Mouse (Mus musculus) CH12.LX (cell line): ENCODE measurements around the gene Phactr3. TPM values are rescaled to one million over a fixed set of nuclear protein-coding genes. Genes with fewer than 3 reads are reported as not detected.

Source experiments
- DNase-seq: peaks from one replicate; pipeline ENCODE4 v3.0.0-alpha.2; 2013; ENCODE audit errors: extremely low read depth
- H3K27ac ChIP-seq: 2 replicates; pipeline ENCODE4 v1.5.1; 2012; ENCODE audit warnings: low read depth, mild to moderate bottlenecking, control low read depth, moderate library complexity; ENCODE audit not compliant: insufficient read depth
- H3K27me3 ChIP-seq: replicated peaks from 2 replicates; pipeline ENCODE3; 2012; ENCODE audit warnings: inconsistent platforms
- H3K36me3 ChIP-seq, 2 experiments: replicated peaks in 1 of 2; 2 replicates each; pipeline versions ENCODE3 to v1.6.1; 2012; ENCODE audit warnings: inconsistent platforms in 1 of 2, low read length in 1 of 2, mild to moderate bottlenecking in 1 of 2, mixed read lengths in 1 of 2, moderate library complexity in 1 of 2; ENCODE audit not compliant: control insufficient read depth in 1 of 2, insufficient read depth in 1 of 2
- H3K4me1 ChIP-seq, 2 experiments: 2 replicates each; pipeline ENCODE4 v1.6.1; 2012; ENCODE audit warnings: inconsistent platforms in 1 of 2, moderate library complexity in 1 of 2; ENCODE audit not compliant: insufficient read depth in 2 of 2, control insufficient read depth in 1 of 2
- H3K4me2 ChIP-seq: 2 replicates; pipeline ENCODE4 v1.6.1; 2012; ENCODE audit warnings: low read depth, mild to moderate bottlenecking, control low read depth; ENCODE audit not compliant: poor library complexity, insufficient read depth, severe bottlenecking
- H3K4me3 ChIP-seq, 3 experiments: fragments of 150-350 bp in 1 of 3; sonication (generic) in 1 of 3; replicated peaks in 1 of 3; 2 replicates each; pipeline versions ENCODE3 to v1.5.1; 2011 to 2012; ENCODE audit warnings: low read depth in 2 of 3, low read length in 2 of 3, mild to moderate bottlenecking in 2 of 3, moderate library complexity in 2 of 3, control low read depth in 1 of 3, improper control_type of control experiment in 1 of 3, inconsistent platforms in 1 of 3, mixed read lengths in 1 of 3; ENCODE audit not compliant: poor library complexity in 1 of 3
- H3K79me2 ChIP-seq: replicated peaks from 2 replicates; pipeline ENCODE4 v1.6.1; 2012; ENCODE audit warnings: mild to moderate bottlenecking, moderate library complexity; ENCODE audit not compliant: control insufficient read depth, poor library complexity, insufficient read depth, severe bottlenecking; ENCODE audit errors: extremely low read depth
- H3K9ac ChIP-seq: 2 replicates; pipeline ENCODE4 v1.6.1; 2012; ENCODE audit warnings: low read depth, mild to moderate bottlenecking, control low read depth, moderate library complexity; ENCODE audit not compliant: insufficient read depth
- H3K9me3 ChIP-seq: replicated peaks from 2 replicates; pipeline ENCODE3; 2012; ENCODE audit warnings: low read length, inconsistent platforms, mixed read lengths
- BHLHE40 ChIP-seq: IDR thresholded peaks from 2 replicates; pipeline ENCODE4 v1.6.1; 2011; ENCODE audit warnings: mild to moderate bottlenecking, low read depth, low read length, improper control_type of control experiment
- CHD2 ChIP-seq: IDR thresholded peaks from 2 replicates; pipeline ENCODE4 v1.6.1; 2011; ENCODE audit warnings: low read length, improper control_type of control experiment
- E2F4 ChIP-seq: IDR thresholded peaks from 2 replicates; pipeline ENCODE4 v1.6.1; 2011; ENCODE audit warnings: low read depth, low read length, improper control_type of control experiment; ENCODE audit not compliant: insufficient replicate concordance
- ELF1 ChIP-seq: IDR thresholded peaks from 2 replicates; pipeline ENCODE4 v1.6.1; 2014; ENCODE audit warnings: low read depth, mild to moderate bottlenecking, inconsistent platforms, low read length, improper control_type of control experiment
- EP300 ChIP-seq: IDR thresholded peaks from 2 replicates; pipeline ENCODE4 v1.6.1; 2011; ENCODE audit warnings: low read length, improper control_type of control experiment
- HCFC1 ChIP-seq: IDR thresholded peaks from 2 replicates; pipeline ENCODE4 v1.6.1; 2012; ENCODE audit warnings: low read depth, mild to moderate bottlenecking, inconsistent platforms, low read length, improper control_type of control experiment
- IRF4 ChIP-seq: IDR thresholded peaks from 2 replicates; pipeline ENCODE4 v1.6.1; 2014; ENCODE audit warnings: low read depth, mild to moderate bottlenecking, inconsistent platforms, low read length, improper control_type of control experiment
- JUND ChIP-seq: conservative IDR thresholded peaks from 2 replicates; pipeline ENCODE4 v1.6.1; 2011; ENCODE audit warnings: low read depth, low read length, improper control_type of control experiment
- KAT2A ChIP-seq: IDR thresholded peaks from 2 replicates; pipeline ENCODE4 v1.6.1; 2012; ENCODE audit warnings: low read length, improper control_type of control experiment, inconsistent platforms; ENCODE audit not compliant: insufficient replicate concordance
- MAFK ChIP-seq: IDR thresholded peaks from 2 replicates; pipeline ENCODE4 v1.6.1; 2011; ENCODE audit warnings: low read length, improper control_type of control experiment; ENCODE audit not compliant: insufficient replicate concordance
- MEF2A ChIP-seq: IDR thresholded peaks from 2 replicates; pipeline ENCODE4 v1.6.1; 2014; ENCODE audit warnings: low read depth, mild to moderate bottlenecking, inconsistent platforms, low read length, improper control_type of control experiment, borderline replicate concordance
- PAX5 ChIP-seq: IDR thresholded peaks from 2 replicates; pipeline ENCODE4 v1.6.1; 2012; ENCODE audit warnings: low read length, inconsistent platforms, mixed read lengths
- POLR2A ChIP-seq: IDR thresholded peaks from 2 replicates; pipeline ENCODE4 v1.6.1; 2011; ENCODE audit warnings: low read depth, mild to moderate bottlenecking, improper control_type of control experiment, low read length
- RAD21 ChIP-seq: IDR thresholded peaks from 2 replicates; pipeline ENCODE4 v1.6.1; 2011; ENCODE audit warnings: low read depth, mild to moderate bottlenecking, low read length, improper control_type of control experiment, moderate library complexity
- RCOR1 ChIP-seq: conservative IDR thresholded peaks from 2 replicates; pipeline ENCODE4 v1.6.1; 2012; ENCODE audit warnings: low read depth, mild to moderate bottlenecking, inconsistent platforms, low read length, improper control_type of control experiment
- SIN3A ChIP-seq: IDR thresholded peaks from 2 replicates; pipeline ENCODE4 v1.6.1; 2012; ENCODE audit warnings: low read length, improper control_type of control experiment, inconsistent platforms
- TCF12 ChIP-seq: IDR thresholded peaks from 2 replicates; pipeline ENCODE4 v1.6.1; 2014; ENCODE audit warnings: low read depth, mild to moderate bottlenecking, inconsistent platforms, low read length, improper control_type of control experiment
- USF1 ChIP-seq: IDR thresholded peaks from 2 replicates; pipeline ENCODE4 v1.6.1; 2014; ENCODE audit warnings: low read depth, mild to moderate bottlenecking, inconsistent platforms, low read length, improper control_type of control experiment
- ZC3H11A ChIP-seq: IDR thresholded peaks from 2 replicates; pipeline ENCODE4 v1.6.1; 2012; ENCODE audit warnings: low read depth, mild to moderate bottlenecking, inconsistent platforms, low read length, improper control_type of control experiment
- ZKSCAN1 ChIP-seq: IDR thresholded peaks from 2 replicates; pipeline ENCODE4 v1.6.1; 2012; ENCODE audit warnings: low read depth, inconsistent platforms, low read length, improper control_type of control experiment, borderline replicate concordance
- ZMIZ1 ChIP-seq: IDR thresholded peaks from 2 replicates; pipeline ENCODE4 v1.6.1; 2012; ENCODE audit warnings: low read depth, mild to moderate bottlenecking, inconsistent platforms, low read length, improper control_type of control experiment
- ZNF384 ChIP-seq: IDR thresholded peaks from 2 replicates; pipeline ENCODE4 v1.6.1; 2012; ENCODE audit warnings: low read depth, low read length, improper control_type of control experiment, inconsistent platforms
- dilution Hi-C: fragments of 300-500 bp; cut with MboI; formaldehyde crosslinking; loops from 2 replicates; pipeline ENCODE4 v1.14.3; 2020; ENCODE audit warnings: low sequenced_read_pairs; ENCODE audit not compliant: extremely low pct_unique_long_range_greater_than_20kb, extremely low pct_ligation_motif_present
- in situ Hi-C: fragments of 300-500 bp; cut with MboI; formaldehyde crosslinking; loops from 3 replicates; pipeline ENCODE4 v1.14.3; 2019; ENCODE audit warnings: low sequenced_read_pairs, low pct_ligation_motif_present, low pct_unique_long_range_greater_than_20kb, mixed read lengths
- polyA plus RNA-seq: library from polyadenylated mRNA; unstranded; fragments of >175 nt; gene quantifications from 2 replicates; pipeline ENCODE4 v1.2.1, GENCODE M21; 2012; ENCODE audit warnings: low read depth; ENCODE audit not compliant: insufficient read length
- total RNA-seq, 2 experiments: library from RNA; depleted of rRNA; stranded (reverse); fragments of 300-350 nt in 1 of 2; fragments of >200 nt in 1 of 2; gene quantifications; 2 replicates each; pipeline ENCODE4 v1.2.3; 2012 to 2014

The Phactr3 gene
- total and polyA plus RNA-seq, 3 experiments: 0.21 to 0.75 TPM; not detected in 1

DNA sequence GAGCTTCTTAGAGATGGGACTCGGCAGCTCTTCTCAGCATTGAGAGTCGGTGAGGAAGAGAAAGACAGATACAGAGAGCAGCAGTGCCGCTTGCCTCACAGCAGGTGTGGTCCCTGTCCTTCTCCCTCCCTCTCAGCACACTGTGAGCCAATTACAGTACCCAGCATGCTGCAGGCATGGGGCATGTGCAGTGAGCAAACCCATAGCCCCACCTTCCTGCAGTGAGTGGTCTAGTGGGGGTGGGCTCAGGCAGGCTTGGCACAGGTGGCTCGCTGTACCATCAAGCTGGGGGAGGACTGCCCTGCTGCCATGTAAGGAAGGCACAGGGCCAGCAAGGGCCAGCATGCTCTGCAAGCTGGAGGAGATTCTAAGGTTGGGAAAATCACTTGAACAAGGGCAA, 35.8 kb downstream of the Phactr3 start:
- H3K4me1 ChIP-seq: no peaks in the 10 kb centered on the region

DNA sequence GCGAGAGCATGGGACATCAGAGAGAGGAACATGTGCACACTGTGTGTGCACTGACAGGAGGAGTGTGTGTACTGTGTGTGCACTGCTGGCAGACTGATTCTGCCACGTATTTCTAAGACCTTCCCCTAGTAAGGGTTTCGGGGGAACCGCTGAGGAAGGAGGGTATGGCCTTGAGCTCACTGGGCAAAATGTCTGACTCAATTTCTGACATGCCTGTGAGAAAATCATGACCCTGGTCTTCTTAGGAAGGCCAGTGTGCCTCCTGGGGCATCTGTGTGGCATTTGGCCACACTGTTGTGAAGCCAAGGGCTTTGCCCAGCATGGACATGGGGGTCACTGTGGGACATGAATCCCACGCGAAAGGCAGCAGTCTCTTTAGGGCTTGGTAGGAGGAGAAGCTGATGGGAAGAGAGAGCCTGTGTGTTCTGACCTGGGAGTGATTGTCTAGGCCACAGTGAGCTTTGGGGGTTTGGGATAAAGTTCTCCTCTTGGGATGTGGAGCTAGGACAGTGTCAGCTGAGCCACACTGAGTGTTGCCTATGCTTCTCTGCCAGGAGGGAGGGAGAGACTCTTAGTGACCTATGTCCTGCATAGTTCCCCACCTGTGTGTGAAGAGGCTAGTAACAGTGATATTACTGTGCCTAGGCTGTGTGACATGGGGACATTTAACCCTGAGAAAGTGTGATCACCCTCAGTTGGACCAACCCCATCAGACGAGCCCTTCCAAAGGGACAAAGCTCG, 36.6 kb downstream of the Phactr3 start:
- Histone ChIP-seq H3K9me3 (no peaks in the 10 kb centered on the region), H3K4me3 (no peak overlapping the region), H3K27me3 (peaks cover 89% of the 10 kb centered on the region), H3K36me3 (no peaks in the 10 kb centered on the region), H3K9ac (no peak overlapping the region), H3K4me1 (no peaks in the 10 kb centered on the region), H3K27ac (no peak overlapping the region), H3K4me2 (no peak overlapping the region), H3K79me2 (no peaks in the 10 kb centered on the region)
- TF ChIP-seq ZMIZ1 (no peak), IRF4 (no peak), KAT2A (no peak), USF1 (no peak), SIN3A (no peak), BHLHE40 (no peak), ZKSCAN1 (no peak), EP300 (no peak), HCFC1 (no peak), MAFK (no peak)
- no peak for DNase-seq
- dilution Hi-C loops: no loop called here
- in situ Hi-C loops: no loop called here

More for the DNA sequence above, 35.8 kb downstream of the Phactr3 start:
- Histone ChIP-seq H3K4me2 (no peak overlapping the region), H3K79me2 (no peaks in the 10 kb centered on the region), H3K27ac (no peak overlapping the region), H3K4me3 (no peak overlapping the region), H3K36me3 (no peaks in the 10 kb centered on the region), H3K9ac (no peak overlapping the region), H3K27me3 (peaks cover 89% of the 10 kb centered on the region), H3K9me3 (no peaks in the 10 kb centered on the region)
- TF ChIP-seq PAX5 (no peak), RAD21 (no peak), RCOR1 (no peak)
- dilution Hi-C loops: no loop called here
- in situ Hi-C loops: no loop called here
- DNase-seq: no peak

DNA sequence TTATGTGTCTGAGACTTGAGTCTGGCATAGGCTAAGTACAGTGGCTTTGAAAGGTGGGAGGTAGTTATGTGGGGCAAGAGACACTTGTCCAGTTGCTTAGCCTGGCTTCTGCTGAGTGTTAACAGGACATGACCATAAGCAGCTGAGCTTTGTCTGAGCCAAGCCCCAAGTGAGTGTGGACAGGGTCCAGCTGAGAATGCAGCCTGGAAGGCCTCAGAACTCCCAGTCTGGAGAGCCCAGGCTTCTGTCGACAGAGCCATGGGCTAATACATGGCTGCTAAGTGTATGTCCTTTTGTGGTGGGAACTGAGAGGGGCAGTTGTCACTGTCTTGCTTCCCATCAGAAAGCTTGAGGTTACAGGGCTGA, 37.1 kb downstream of the Phactr3 start:
- no peaks in the 10 kb centered on the region for H3K79me2 ChIP-seq
- no peaks in the 10 kb centered on the region for H3K9me3 ChIP-seq
- in situ Hi-C loops: no loop called here
- DNase-seq: no peak
- no peaks in the 10 kb centered on the region for H3K36me3 ChIP-seq
- no peak for TF ChIP-seq CHD2
- no peak for TF ChIP-seq ELF1
- no peak for TF ChIP-seq JUND
- TF ChIP-seq ZNF384: no peak
- TF ChIP-seq TCF12: no peak
- TF ChIP-seq RAD21: no peak
- TF ChIP-seq KAT2A: no peak
- no peak for TF ChIP-seq ZC3H11A
- TF ChIP-seq POLR2A: no peak
- no peak for TF ChIP-seq PAX5
- no peak for TF ChIP-seq MEF2A
- no peak for TF ChIP-seq E2F4
- no peak for TF ChIP-seq SIN3A
- H3K4me2 ChIP-seq: no peak overlapping the region
- H3K4me3 ChIP-seq: no peak overlapping the region
- no peaks in the 10 kb centered on the region for H3K4me1 ChIP-seq
- no peak overlapping the region for H3K9ac ChIP-seq
- no peak overlapping the region for H3K27ac ChIP-seq
- dilution Hi-C loops: no loop called here
- H3K27me3 ChIP-seq: peaks cover 89% of the 10 kb centered on the region
